Mouse (Mus musculus) forebrain, embryonic 14.5 days (tissue): ENCODE measurements around the gene Oip5. TPM values are rescaled to one million over a fixed set of nuclear protein-coding genes. Genes with fewer than 3 reads are reported as not detected.

Source experiments
- ATAC-seq: fragments of 200-750 bp; cut with Nextera tagmentation; 2 replicates; pipeline ENCODE4 v1.8.0; 2017; ENCODE audit warnings: mild to moderate bottlenecking, moderate library complexity
- DNase-seq: peaks from one replicate; pipeline ENCODE4 v3.0.0-alpha.2; 2015; ENCODE audit warnings: low spot score
- H3K27ac ChIP-seq: fragments of 300-500 bp; sonication (generic); 2 replicates; pipeline ENCODE4 v1.5.1; 2014; ENCODE audit warnings: low read depth, mild to moderate bottlenecking, control low read depth, low read length, moderate library complexity
- H3K27me3 ChIP-seq: fragments of 300-500 bp; sonication (generic); replicated peaks from 2 replicates; pipeline ENCODE4 v1.6.1; 2014; ENCODE audit warnings: low read length, control low read depth, mixed read lengths; ENCODE audit not compliant: control insufficient read depth, insufficient read depth
- H3K36me3 ChIP-seq: fragments of 300-500 bp; sonication (generic); 2 replicates; pipeline ENCODE4 v1.6.1; 2014; ENCODE audit warnings: low read length, control low read depth; ENCODE audit not compliant: control insufficient read depth, insufficient read depth
- H3K4me1 ChIP-seq: fragments of 300-500 bp; sonication (generic); 2 replicates; pipeline ENCODE4 v1.6.1; 2014; ENCODE audit warnings: antibody characterized with exemption, low read length, control low read depth; ENCODE audit not compliant: control insufficient read depth, insufficient read depth
- H3K4me2 ChIP-seq: fragments of 300-500 bp; sonication (generic); 2 replicates; pipeline ENCODE4 v1.6.1; 2014; ENCODE audit warnings: mild to moderate bottlenecking, control low read depth, low read length
- H3K4me3 ChIP-seq: fragments of 300-500 bp; sonication (generic); 2 replicates; pipeline ENCODE4 v1.5.1; 2014; ENCODE audit warnings: low read depth, low read length, control low read depth
- H3K9ac ChIP-seq: fragments of 300-500 bp; sonication (generic); 2 replicates; pipeline ENCODE4 v1.6.1; 2014; ENCODE audit warnings: mild to moderate bottlenecking, low read length, control low read depth, moderate library complexity
- H3K9me3 ChIP-seq: fragments of 300-500 bp; sonication (generic); replicated peaks from 2 replicates; pipeline ENCODE4 v1.6.1; 2016; ENCODE audit warnings: low read length, control low read depth, mixed read lengths; ENCODE audit not compliant: control insufficient read depth
- WGBS: fragments of 180-500 bp; shearing (Covaris S2); extraction: QIAGEN DNeasy Blood & Tissue Kit; methylation state at CpG from one replicate; pipeline ENCODE4 v1.1.7; 2014; 5-methylcytosine and 5-hydroxymethylcytosine counted together
- polyA plus RNA-seq: library from polyadenylated mRNA; unstranded; fragments of >200 nt; fragmentation: Nextera tagmentation; extraction: Ambion mirVana; gene quantifications from 2 replicates; pipeline ENCODE4 v1.2.1, GENCODE M21; 2014

Oip5 gene
- polyA plus RNA-seq, 1 experiment from 2014 or later, result 14.8 TPM

- H3K4me2 ChIP-seq, result no peak overlapping the region
- no peaks in the 10 kb centered on the region for H3K9me3 ChIP-seq
- DNase-seq (no peak), ATAC-seq (no peak)
- no peaks in the 10 kb centered on the region for H3K27me3 ChIP-seq
- H3K27ac ChIP-seq, result no peak overlapping the region
- no peak overlapping the region for H3K9ac ChIP-seq
- H3K36me3 ChIP-seq, result peaks cover 20% of the 10 kb centered on the region
- H3K4me1 ChIP-seq, result no peaks in the 10 kb centered on the region
- no peak overlapping the region for H3K4me3 ChIP-seq
- WGBS, result 90% methylated on average over 4 of the region's 4 CpGs
Measured at GRCm38 (mm10) chr2:119565284-119565683, 53.0 kb downstream of the Oip5 start.

GRCm38 (mm10) chr2:119561794-119562193, 56.5 kb downstream of the Oip5 start:
- peaks cover 11% of the 10 kb centered on the region; the same call in 1 of the 2 replicates for H3K36me3 ChIP-seq
- ATAC-seq (no peak), DNase-seq (no peak)
- H3K9ac ChIP-seq, result no peak overlapping the region
- no peaks in the 10 kb centered on the region for H3K9me3 ChIP-seq
- no peak overlapping the region for H3K4me2 ChIP-seq
- H3K27me3 ChIP-seq, result no peaks in the 10 kb centered on the region
- H3K4me1 ChIP-seq, result no peaks in the 10 kb centered on the region
- WGBS, result 85% methylated on average over 3 of the region's 3 CpGs
- no peak overlapping the region for H3K27ac ChIP-seq
- H3K4me3 ChIP-seq, result no peak overlapping the region

Other genes with a start within 250 kb of the Oip5 start
- 3.9 and 4.3 TPM in 2 replicates for gene Ino80, start 140.8 kb downstream of the Oip5 start, polyA plus RNA-seq
- gene Exd1, start 70.8 kb downstream of the Oip5 start, polyA plus RNA-seq, result 0.29 and 0.36 TPM in 2 replicates
- gene Chp1, start 70.8 kb downstream of the Oip5 start, polyA plus RNA-seq, result 72.3 and 75.5 TPM in 2 replicates
- gene Nusap1, start 171 bp downstream of the Oip5 start, polyA plus RNA-seq, result 38.0 and 41.9 TPM in 2 replicates
- gene Ndufaf1, start 44.4 kb upstream of the Oip5 start, polyA plus RNA-seq, result 36.7 and 37.6 TPM in 2 replicates
- gene Rtf1, start 56.6 kb upstream of the Oip5 start, polyA plus RNA-seq, result 32.6 and 38.0 TPM in 2 replicates
- gene Itpka, start 123.9 kb upstream of the Oip5 start, polyA plus RNA-seq, result 0.61 and 0.78 TPM in 2 replicates
- 0.29 and 0.37 TPM in 2 replicates for gene Ltk, start 142.0 kb upstream of the Oip5 start, polyA plus RNA-seq
- 12.8 and 16.0 TPM in 2 replicates for gene Rpap1, start 169.1 kb upstream of the Oip5 start, polyA plus RNA-seq
- 14.3 TPM in 2 replicates for gene Tyro3, start 179.3 kb upstream of the Oip5 start, polyA plus RNA-seq